Mouse (Mus musculus): ENCODE measurements around the gene Svs1. TPM values are rescaled to one million over a fixed set of nuclear protein-coding genes. Genes with fewer than 3 reads are reported as not detected.

The Svs1 gene
- not detected for total RNA-seq (2023)

DNA sequence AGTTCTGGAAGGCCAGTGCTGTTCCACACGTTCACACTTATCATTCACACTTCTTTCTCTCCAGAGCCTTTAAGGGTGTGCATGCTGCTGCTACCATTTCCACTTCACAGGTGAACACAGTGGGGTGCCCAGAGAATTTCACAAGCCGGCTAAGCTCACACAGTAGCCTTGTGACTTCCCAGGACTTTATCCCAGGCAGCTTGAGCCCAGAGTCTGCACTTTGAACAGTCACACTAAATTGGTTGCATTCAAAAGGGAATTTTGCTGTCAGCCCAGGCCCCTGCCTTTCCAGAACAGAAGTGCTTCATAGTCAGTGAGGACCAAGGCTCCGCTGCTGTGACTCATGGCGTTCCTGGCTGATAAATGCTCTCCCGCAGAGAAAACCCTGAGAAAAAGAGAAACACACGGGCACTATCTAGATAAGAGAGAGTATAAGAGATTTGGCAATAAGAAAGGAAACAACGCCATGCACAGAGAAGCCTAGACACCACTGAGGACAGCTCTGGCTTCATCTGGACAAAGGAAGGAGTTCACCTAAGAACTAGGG, at the start of gene Svs1:
Gene Svs1 (plus strand): TSS at position 418 of the 547 bp plus-strand sequence.

GRCm38 (mm10) chr6:48974663-48975062, 12.0 kb upstream of the Svs1 start, which contains the start of gene Doxl2:
TSS of gene Doxl2 (plus strand) at chr6:48974963.

GRCm38 (mm10) chr6:49036275-49037267, 49.9 kb downstream of the Svs1 start, which contains the start of gene Gpnmb:
TSS of gene Gpnmb (plus strand) at chr6:49036546.

Other genes starting within 250 kb of the Svs1 start
- gene Gimap1, start 247.8 kb upstream of the Svs1 start, total RNA-seq (2023) = 153 TPM
- gene Gimap5, start 240.7 kb upstream of the Svs1 start, total RNA-seq (2023) = 147 TPM
- 591 TPM for gene Gimap3, start 216.0 kb upstream of the Svs1 start, total RNA-seq (2023)
- gene Tmem176a, start 145.9 kb upstream of the Svs1 start, total RNA-seq (2023) = 6.3 TPM
- 10.0 TPM for gene Tmem176b, start 145.4 kb upstream of the Svs1 start, total RNA-seq (2023)
- not detected for gene Aoc1, start 114.0 kb upstream of the Svs1 start, total RNA-seq (2023)
- not detected for gene 1600015I10Rik, start 57.0 kb upstream of the Svs1 start, total RNA-seq (2023)
- not detected for gene Doxl2, start 11.9 kb upstream of the Svs1 start, total RNA-seq (2023)
- 0.68 TPM for gene Gpnmb, start 49.7 kb downstream of the Svs1 start, total RNA-seq (2023)
- gene Malsu1, start 86.9 kb downstream of the Svs1 start, total RNA-seq (2023) = 53.0 TPM
- gene Igf2bp3, start 228.1 kb downstream of the Svs1 start, total RNA-seq (2023) = 0.18 TPM